Mouse (Mus musculus): ENCODE data around the gene Ptprn2. TPM values are rescaled to one million over a fixed set of nuclear protein-coding genes. Genes with fewer than 3 reads are reported as not detected.
A peak's percentile ranks its signal among the peaks of the same experiment; 100 is the strongest.

Gene Ptprn2
- polyA plus RNA-seq, 1 experiment from 2014 or later: 0.19 TPM

DNA sequence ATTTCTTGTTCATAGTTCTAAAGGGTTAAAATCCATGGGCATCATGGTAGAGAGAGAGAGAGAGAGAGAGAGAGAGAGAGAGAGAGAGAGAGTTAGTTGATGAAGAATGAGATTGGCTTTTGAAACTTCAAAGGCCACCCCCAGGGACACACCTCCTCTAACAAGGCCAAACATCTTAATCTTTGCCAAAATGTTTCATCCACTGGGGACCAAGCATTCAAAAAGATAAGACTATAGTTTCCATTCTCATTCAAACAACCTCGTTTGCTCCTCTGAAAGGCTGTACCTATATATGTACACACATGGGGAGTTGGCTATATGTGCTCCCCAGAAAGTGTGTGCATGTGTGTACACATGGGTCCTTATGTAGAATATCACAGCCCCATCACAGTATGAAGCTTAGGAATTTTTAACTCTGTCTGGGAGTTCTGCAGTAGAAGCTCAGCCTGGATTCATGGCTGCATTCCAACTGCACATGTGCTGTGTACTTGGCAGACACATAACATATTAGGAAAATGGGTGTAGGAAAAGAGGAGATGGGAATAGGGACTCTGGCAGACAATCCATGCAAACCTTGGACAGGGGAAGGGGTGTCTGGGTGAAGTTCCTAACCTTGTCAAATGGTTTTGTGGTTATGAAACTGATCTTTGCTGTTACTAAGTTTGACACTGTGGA lies 600.3 kb downstream of the Ptprn2 start:
- WGBS: 35% methylated on average over 1 of the region's 1 CpGs
- no peaks in the 10 kb centered on the region for H3K36me3 ChIP-seq (ENCODE audit: control insufficient read depth, insufficient read depth, low read length)
- no peaks in the 10 kb centered on the region for H3K27me3 ChIP-seq (ENCODE audit: control insufficient read depth, insufficient read depth, low read depth, low read length)
- no peak overlapping the region for H3K4me2 ChIP-seq (ENCODE audit: low read depth, low read length)
- H3K4me1 ChIP-seq (replicated peaks; ENCODE audit: control insufficient read depth, insufficient read depth, low read length): no peaks in the 10 kb centered on the region; the same call in 1 of the 2 replicates
- H3K27ac ChIP-seq (ENCODE audit: low read length): no peak overlapping the region
- ATAC-seq (ENCODE audit: low read depth): peak; percentile 73
- H3K4me3 ChIP-seq (ENCODE audit: low read length): no peak overlapping the region
- no peaks in the 10 kb centered on the region for H3K9me3 ChIP-seq (ENCODE audit: control insufficient read depth, low read length)
- H3K9ac ChIP-seq (ENCODE audit: low read length): no peak overlapping the region

DNA sequence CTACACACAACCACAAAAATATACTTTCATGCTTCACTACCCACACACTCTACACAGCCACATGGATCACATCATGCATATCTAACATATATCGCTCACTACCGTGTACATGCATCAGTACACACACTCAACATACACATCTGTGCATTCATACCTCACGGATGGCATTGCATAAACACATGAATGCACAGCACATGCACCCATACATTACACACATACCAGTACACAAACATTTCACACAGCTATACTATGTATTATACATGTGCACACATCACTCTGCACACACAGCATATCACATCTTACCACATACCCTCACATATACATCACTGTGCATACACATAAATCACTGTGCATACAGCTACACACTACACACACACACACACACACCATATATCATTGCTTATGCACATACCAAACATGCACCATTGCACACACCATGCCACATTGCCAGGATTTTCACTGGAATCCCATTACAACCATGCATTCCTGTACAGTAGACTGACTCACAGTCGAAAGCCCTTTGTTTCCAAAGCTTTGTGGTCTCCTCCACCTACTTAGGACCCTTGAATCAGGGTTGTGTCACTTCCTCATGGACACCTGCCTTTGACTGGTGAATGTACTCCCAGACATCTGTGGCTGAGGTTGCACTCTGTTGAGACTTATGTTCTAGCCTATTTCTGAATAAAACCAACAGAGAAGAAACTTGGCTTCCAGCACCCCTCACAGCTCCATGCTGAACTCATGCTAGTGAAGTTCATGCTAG lies 607.0 kb downstream of the Ptprn2 start:
- no peaks in the 10 kb centered on the region for H3K4me1 ChIP-seq (replicated peaks; ENCODE audit: control insufficient read depth, insufficient read depth, low read length)
- no peaks in the 10 kb centered on the region for H3K36me3 ChIP-seq (ENCODE audit: control insufficient read depth, insufficient read depth, low read length)
- H3K27me3 ChIP-seq (ENCODE audit: control insufficient read depth, insufficient read depth, low read depth, low read length): no peaks in the 10 kb centered on the region
- 84% methylated on average over 4 of the region's 4 CpGs for WGBS
- no peak overlapping the region for H3K4me2 ChIP-seq (ENCODE audit: low read depth, low read length)
- no peak overlapping the region for H3K4me3 ChIP-seq (ENCODE audit: low read length)
- no peaks in the 10 kb centered on the region for H3K9me3 ChIP-seq (ENCODE audit: control insufficient read depth, low read length)
- no peak for ATAC-seq (ENCODE audit: low read depth)
- H3K27ac ChIP-seq (ENCODE audit: low read length): no peak overlapping the region
- no peak overlapping the region for H3K9ac ChIP-seq (ENCODE audit: low read length)

DNA sequence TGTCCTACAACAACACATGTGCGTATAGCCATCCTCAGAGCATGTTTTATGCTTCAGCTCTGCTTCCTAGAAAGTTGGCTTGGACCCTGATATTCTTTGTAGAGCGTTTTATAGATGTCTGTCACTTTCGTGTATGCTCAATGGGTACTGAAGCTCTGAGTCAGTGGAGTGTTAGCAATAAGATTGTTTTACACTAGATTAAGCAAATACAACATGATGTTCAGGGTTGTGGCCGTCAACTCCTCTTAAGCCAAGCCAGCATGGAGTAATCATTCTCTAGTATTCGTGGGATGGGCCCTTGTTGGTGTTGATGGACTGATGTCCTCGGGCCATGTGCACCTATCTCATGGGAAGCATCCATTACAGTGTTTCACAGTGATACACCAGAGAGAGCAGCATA lies 610.4 kb downstream of the Ptprn2 start:
- Histone ChIP-seq H3K4me3 (ENCODE audit: low read length) (no peak overlapping the region), H3K36me3 (ENCODE audit: control insufficient read depth, insufficient read depth, low read length) (no peaks in the 10 kb centered on the region), H3K27me3 (ENCODE audit: control insufficient read depth, insufficient read depth, low read depth, low read length) (no peaks in the 10 kb centered on the region), H3K9me3 (ENCODE audit: control insufficient read depth, low read length) (no peaks in the 10 kb centered on the region), H3K9ac (ENCODE audit: low read length) (no peak overlapping the region), H3K27ac (ENCODE audit: low read length) (no peak overlapping the region), H3K4me1 (replicated peaks; ENCODE audit: control insufficient read depth, insufficient read depth, low read length) (no peaks in the 10 kb centered on the region), H3K4me2 (ENCODE audit: low read depth, low read length) (no peak overlapping the region)
- 73% methylated on average over 6 of the region's 6 CpGs for WGBS
- ATAC-seq (ENCODE audit: low read depth): no peak

DNA sequence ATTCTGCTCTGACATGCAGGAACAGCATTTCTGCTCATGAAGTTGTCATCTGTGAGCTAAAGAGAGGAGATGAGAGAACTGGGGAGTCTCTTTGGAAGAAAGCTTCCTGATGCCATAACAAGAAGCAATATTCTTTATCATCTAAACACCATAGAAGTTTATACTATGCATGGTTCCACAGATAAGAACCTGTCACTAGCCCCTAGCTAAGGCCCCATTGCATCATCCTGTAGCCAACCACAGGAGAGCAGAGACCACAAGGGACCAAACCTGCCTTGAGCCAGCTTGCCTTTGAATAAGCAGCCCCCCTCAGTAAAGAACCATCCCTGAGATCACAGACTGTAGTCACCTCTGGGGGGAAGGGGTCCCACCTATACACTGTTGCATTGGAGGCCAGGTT lies 612.8 kb downstream of the Ptprn2 start:
- no peaks in the 10 kb centered on the region for H3K9me3 ChIP-seq (ENCODE audit: control insufficient read depth, low read length)
- no peaks in the 10 kb centered on the region for H3K4me1 ChIP-seq (replicated peaks; ENCODE audit: control insufficient read depth, insufficient read depth, low read length)
- no peaks in the 10 kb centered on the region for H3K36me3 ChIP-seq (ENCODE audit: control insufficient read depth, insufficient read depth, low read length)
- ATAC-seq (ENCODE audit: low read depth): no peak
- no peak overlapping the region for H3K4me2 ChIP-seq (ENCODE audit: low read depth, low read length)
- H3K27ac ChIP-seq (ENCODE audit: low read length): no peak overlapping the region
- no peaks in the 10 kb centered on the region for H3K27me3 ChIP-seq (ENCODE audit: control insufficient read depth, insufficient read depth, low read depth, low read length)
- no peak overlapping the region for H3K9ac ChIP-seq (ENCODE audit: low read length)
- H3K4me3 ChIP-seq (ENCODE audit: low read length): no peak overlapping the region

DNA sequence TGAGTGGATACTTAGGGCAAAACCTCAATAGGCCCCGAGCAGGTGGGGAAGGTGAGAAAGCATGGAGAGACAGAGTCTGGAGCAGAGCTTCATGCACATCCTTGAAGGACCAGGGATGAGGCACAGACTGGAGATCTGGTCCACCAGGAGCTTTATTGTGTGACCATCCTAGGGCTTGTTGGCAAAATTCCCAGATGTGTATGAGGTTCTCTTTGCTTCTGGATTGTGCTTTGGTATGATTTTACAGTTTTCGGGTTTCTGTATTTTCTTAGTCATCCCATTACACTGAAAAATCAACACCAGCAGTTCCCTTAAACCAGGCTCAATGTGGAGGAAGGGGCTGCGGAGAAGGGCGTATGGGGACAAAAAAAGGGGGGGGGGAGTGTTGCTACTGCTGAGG lies 621.2 kb downstream of the Ptprn2 start:
- Histone ChIP-seq H3K9ac (ENCODE audit: low read length) (no peak overlapping the region), H3K4me1 (replicated peaks; ENCODE audit: control insufficient read depth, insufficient read depth, low read length) (peaks cover 9% of the 10 kb centered on the region; the same call in 1 of the 2 replicates), H3K9me3 (ENCODE audit: control insufficient read depth, low read length) (no peaks in the 10 kb centered on the region), H3K27me3 (ENCODE audit: control insufficient read depth, insufficient read depth, low read depth, low read length) (no peaks in the 10 kb centered on the region), H3K4me3 (ENCODE audit: low read length) (no peak overlapping the region), H3K36me3 (ENCODE audit: control insufficient read depth, insufficient read depth, low read length) (no peaks in the 10 kb centered on the region), H3K4me2 (ENCODE audit: low read depth, low read length) (peak overlapping the region; percentile 39; the same call in 1 of the 2 replicates), H3K27ac (ENCODE audit: low read length) (no peak overlapping the region)
- peak; percentile 32; the same call in 1 of the 2 replicates for ATAC-seq (ENCODE audit: low read depth)
- 24% methylated on average over 4 of the region's 4 CpGs for WGBS

DNA sequence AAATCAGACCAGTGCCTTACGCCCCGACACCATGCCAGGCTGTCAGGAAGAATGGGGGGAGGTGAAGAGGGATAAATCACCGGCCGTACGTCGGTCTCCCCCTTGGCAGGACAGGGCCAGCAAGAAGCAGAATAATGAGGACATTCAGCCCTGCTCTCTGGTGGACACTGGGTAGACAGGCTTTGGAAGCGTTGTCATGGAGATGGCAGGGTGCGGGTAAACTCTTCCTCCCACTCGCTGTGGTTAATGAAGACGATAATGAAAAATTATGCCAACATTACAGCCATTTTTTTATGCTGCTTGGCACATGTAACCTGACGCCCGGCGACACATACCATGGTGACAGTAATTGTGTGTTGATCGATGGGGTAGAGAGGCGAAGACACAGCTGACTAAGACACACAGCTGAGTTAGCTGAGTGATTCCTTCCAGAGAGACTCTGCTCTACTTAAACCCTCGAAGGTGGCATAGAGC lies 621.7 kb downstream of the Ptprn2 start:
- no peak overlapping the region for H3K4me3 ChIP-seq (ENCODE audit: low read length)
- H3K36me3 ChIP-seq (ENCODE audit: control insufficient read depth, insufficient read depth, low read length): no peaks in the 10 kb centered on the region
- H3K27me3 ChIP-seq (ENCODE audit: control insufficient read depth, insufficient read depth, low read depth, low read length): no peaks in the 10 kb centered on the region
- no peak overlapping the region for H3K27ac ChIP-seq (ENCODE audit: low read length)
- peak; percentile 93 for ATAC-seq (ENCODE audit: low read depth)
- H3K4me2 ChIP-seq (ENCODE audit: low read depth, low read length): peak overlapping the region; percentile 39; the same call in 1 of the 2 replicates
- no peak overlapping the region for H3K9ac ChIP-seq (ENCODE audit: low read length)
- H3K9me3 ChIP-seq (ENCODE audit: control insufficient read depth, low read length): no peaks in the 10 kb centered on the region
- peaks cover 9% of the 10 kb centered on the region; the same call in 1 of the 2 replicates for H3K4me1 ChIP-seq (replicated peaks; ENCODE audit: control insufficient read depth, insufficient read depth, low read length)
- WGBS: 7% methylated on average over 16 of the region's 16 CpGs

DNA sequence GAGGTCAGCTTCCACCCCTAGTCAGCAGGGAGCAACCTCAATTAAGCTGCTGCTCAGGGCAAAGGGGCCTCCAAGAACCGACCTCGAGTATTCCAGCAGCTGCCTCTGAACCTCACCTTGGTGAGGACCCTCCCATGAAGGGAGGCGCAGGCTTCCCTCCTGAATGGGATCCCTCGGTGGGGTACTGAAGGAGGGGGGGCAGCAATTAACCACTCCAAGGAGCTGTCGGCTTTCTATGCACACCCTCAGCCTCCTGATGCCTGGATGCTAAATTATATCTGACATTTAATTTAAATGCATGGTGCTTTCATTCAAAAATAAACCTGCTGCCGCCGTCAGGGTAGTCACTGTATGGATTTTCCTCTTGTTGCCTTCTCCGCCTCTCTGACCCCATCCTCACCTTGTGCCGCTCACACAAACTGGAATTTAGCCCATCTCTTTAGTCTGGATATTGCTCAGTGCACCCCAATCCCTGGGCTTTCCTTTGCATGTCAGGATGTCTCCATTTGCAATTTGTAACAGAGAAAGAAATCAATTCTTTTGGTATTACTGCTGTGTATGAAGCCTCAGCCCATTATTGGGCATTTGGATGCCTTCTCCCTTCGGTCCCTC lies 629.8 kb downstream of the Ptprn2 start:
- no peak overlapping the region for H3K4me2 ChIP-seq (ENCODE audit: low read depth, low read length)
- no peak overlapping the region for H3K9ac ChIP-seq (ENCODE audit: low read length)
- no peak for ATAC-seq (ENCODE audit: low read depth)
- H3K9me3 ChIP-seq (ENCODE audit: control insufficient read depth, low read length): no peaks in the 10 kb centered on the region
- 65% methylated on average over 10 of the region's 10 CpGs for WGBS
- no peak overlapping the region for H3K4me3 ChIP-seq (ENCODE audit: low read length)
- no peaks in the 10 kb centered on the region for H3K4me1 ChIP-seq (replicated peaks; ENCODE audit: control insufficient read depth, insufficient read depth, low read length)
- H3K27me3 ChIP-seq (ENCODE audit: control insufficient read depth, insufficient read depth, low read depth, low read length): no peaks in the 10 kb centered on the region
- H3K27ac ChIP-seq (ENCODE audit: low read length): no peak overlapping the region
- H3K36me3 ChIP-seq (ENCODE audit: control insufficient read depth, insufficient read depth, low read length): no peaks in the 10 kb centered on the region

DNA sequence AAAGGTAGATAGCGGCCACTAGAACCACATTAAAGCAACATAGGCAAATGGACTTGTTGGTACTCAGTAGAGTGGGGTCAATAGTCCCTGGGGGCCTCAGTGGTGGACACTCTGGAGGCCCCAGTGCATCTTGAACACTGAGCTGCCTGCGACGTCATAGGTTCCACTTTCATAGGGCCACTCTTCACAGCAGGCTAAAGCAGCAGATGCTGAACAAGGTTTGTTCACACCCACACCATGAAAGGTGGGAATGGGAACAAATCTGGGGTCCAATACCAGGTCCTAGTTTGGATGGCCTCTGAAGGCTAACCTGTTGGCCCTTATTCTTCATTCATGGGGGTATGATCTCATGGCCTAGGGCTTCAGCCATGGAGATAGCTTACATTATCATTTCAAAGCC lies 641.6 kb downstream of the Ptprn2 start:
- Histone ChIP-seq H3K9ac (ENCODE audit: low read length) (no peak overlapping the region), H3K36me3 (ENCODE audit: control insufficient read depth, insufficient read depth, low read length) (no peaks in the 10 kb centered on the region), H3K4me3 (ENCODE audit: low read length) (no peak overlapping the region), H3K4me2 (ENCODE audit: low read depth, low read length) (no peak overlapping the region), H3K4me1 (replicated peaks; ENCODE audit: control insufficient read depth, insufficient read depth, low read length) (no peaks in the 10 kb centered on the region), H3K27me3 (ENCODE audit: control insufficient read depth, insufficient read depth, low read depth, low read length) (no peaks in the 10 kb centered on the region), H3K9me3 (ENCODE audit: control insufficient read depth, low read length) (no peaks in the 10 kb centered on the region), H3K27ac (ENCODE audit: low read length) (no peak overlapping the region)
- 81% methylated on average over 3 of the region's 3 CpGs for WGBS
- no peak for ATAC-seq (ENCODE audit: low read depth)

DNA sequence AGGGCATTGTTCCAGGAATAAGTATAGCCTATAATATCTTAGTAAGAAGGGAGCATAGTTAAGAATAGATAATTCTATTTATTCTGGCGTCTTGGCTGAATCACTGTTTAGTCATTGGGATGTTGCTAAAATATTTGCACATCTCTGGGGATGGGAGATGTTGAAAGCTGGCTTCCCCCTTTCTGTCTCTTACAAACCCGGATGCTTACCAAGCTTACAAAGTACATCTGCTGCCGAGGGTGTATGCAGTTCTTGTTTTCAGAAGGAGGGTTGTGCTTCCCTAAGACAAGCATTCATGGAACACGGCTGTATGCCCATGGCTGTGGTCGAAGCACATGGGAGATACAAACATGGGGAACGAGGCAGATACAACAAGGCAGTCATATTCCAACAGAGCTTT lies 642.0 kb downstream of the Ptprn2 start:
- Histone ChIP-seq H3K4me3 (ENCODE audit: low read length) (no peak overlapping the region), H3K4me2 (ENCODE audit: low read depth, low read length) (no peak overlapping the region), H3K9ac (ENCODE audit: low read length) (no peak overlapping the region), H3K9me3 (ENCODE audit: control insufficient read depth, low read length) (no peaks in the 10 kb centered on the region), H3K27ac (ENCODE audit: low read length) (no peak overlapping the region), H3K36me3 (ENCODE audit: control insufficient read depth, insufficient read depth, low read length) (no peaks in the 10 kb centered on the region), H3K4me1 (replicated peaks; ENCODE audit: control insufficient read depth, insufficient read depth, low read length) (no peaks in the 10 kb centered on the region), H3K27me3 (ENCODE audit: control insufficient read depth, insufficient read depth, low read depth, low read length) (no peaks in the 10 kb centered on the region)
- ATAC-seq (ENCODE audit: low read depth): no peak
- 71% methylated on average over 6 of the region's 6 CpGs for WGBS

Measured in lung, embryonic 16.5 days (tissue).